Mouse (Mus musculus) midbrain, embryonic 16.5 days (tissue): ENCODE results near the gene Hist2h3c1. TPM values are rescaled to one million over a fixed set of nuclear protein-coding genes. Genes with fewer than 3 reads are reported as not detected.
"Not testable (repeated sequence)": the region's sequence is repeated elsewhere in the genome, so short reads cannot be mapped to it uniquely, and the experiment has no call there.

Source experiments
- ATAC-seq: fragments of 200-750 bp; cut with Nextera tagmentation; 2 replicates; pipeline ENCODE4 v1.8.0; 2017; ENCODE audit warnings: moderate TSS enrichment
- H3K27ac ChIP-seq: fragments of 300-500 bp; sonication (generic); 2 replicates; pipeline ENCODE4 v1.5.1; 2014; ENCODE audit warnings: mild to moderate bottlenecking, low read length, mixed read lengths
- H3K27me3 ChIP-seq: fragments of 300-500 bp; sonication (generic); 2 replicates; pipeline ENCODE4 v1.6.1; 2014; ENCODE audit warnings: low read depth, low read length, mixed read lengths; ENCODE audit not compliant: control insufficient read depth, insufficient read depth
- H3K36me3 ChIP-seq: fragments of 300-500 bp; sonication (generic); 2 replicates; pipeline ENCODE4 v1.6.1; 2014; ENCODE audit warnings: mild to moderate bottlenecking, low read length, moderate library complexity, mixed read lengths; ENCODE audit not compliant: control insufficient read depth, insufficient read depth
- H3K4me1 ChIP-seq: fragments of 300-500 bp; sonication (generic); 2 replicates; pipeline ENCODE4 v1.6.1; 2014; ENCODE audit warnings: mild to moderate bottlenecking, low read length, mixed read lengths; ENCODE audit not compliant: control insufficient read depth, insufficient read depth
- H3K4me2 ChIP-seq: fragments of 300-500 bp; sonication (generic); 2 replicates; pipeline ENCODE4 v1.6.1; 2014; ENCODE audit warnings: mild to moderate bottlenecking, low read length, mixed read lengths
- H3K4me3 ChIP-seq: fragments of 300-500 bp; sonication (generic); 2 replicates; pipeline ENCODE4 v1.5.1; 2014; ENCODE audit warnings: low read depth, mild to moderate bottlenecking, low read length, moderate library complexity, mixed read lengths
- H3K9ac ChIP-seq: fragments of 300-500 bp; sonication (generic); 2 replicates; pipeline ENCODE4 v1.6.1; 2014; ENCODE audit warnings: low read depth, low read length, mixed read lengths
- H3K9me3 ChIP-seq: fragments of 300-500 bp; sonication (generic); replicated peaks from 2 replicates; pipeline ENCODE4 v1.6.1; 2014; ENCODE audit warnings: mild to moderate bottlenecking, low read length, mixed read lengths; ENCODE audit not compliant: control insufficient read depth, poor library complexity, severe bottlenecking
- WGBS: fragments of 180-500 bp; shearing (Covaris S2); extraction: QIAGEN DNeasy Blood & Tissue Kit; methylation state at CpG from one replicate; pipeline ENCODE4 v1.1.7; 2014; 5-methylcytosine and 5-hydroxymethylcytosine counted together
- polyA plus RNA-seq: library from polyadenylated mRNA; unstranded; fragments of >200 nt; fragmentation: Nextera tagmentation; extraction: Ambion mirVana; gene quantifications from 2 replicates; pipeline ENCODE4 v1.2.1, GENCODE M21; 2015

The Hist2h3c1 gene
- 0.39 TPM in 1 of 2 replicates, not detected in the other for polyA plus RNA-seq

DNA sequence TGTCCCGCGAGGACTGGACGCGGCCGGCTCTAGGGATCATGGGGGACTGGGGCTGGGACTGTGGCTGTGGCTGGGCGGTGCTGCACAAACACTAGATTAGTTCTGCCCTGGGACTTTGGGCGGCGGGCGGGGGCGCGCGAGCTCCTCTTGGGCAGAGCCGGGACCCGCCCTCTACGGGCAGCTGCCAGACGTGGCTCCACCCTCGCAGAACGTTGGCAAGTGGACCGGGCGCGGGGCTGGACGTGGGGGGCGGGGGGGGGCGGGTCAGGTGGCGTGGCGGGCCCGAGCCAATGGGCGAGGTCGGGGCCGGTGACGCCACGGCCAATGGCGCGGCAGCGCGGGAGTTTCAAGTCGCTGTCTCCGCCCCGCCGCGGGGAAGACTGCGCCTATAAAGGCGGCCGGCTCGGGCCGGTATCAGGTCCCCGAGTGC, at the start of gene Hist2h3c1:
TSS of gene Hist2h3c1 (plus strand) at position 259 of the 430 bp plus-strand sequence.
- H3K9ac ChIP-seq, H3K9me3 ChIP-seq, H3K27me3 ChIP-seq, H3K36me3 ChIP-seq: not testable (repeated sequence)
- peak within 1 kb of the TSS; percentile 31 for H3K4me3 ChIP-seq
- no CpG with 5 or more reads among the region's 47 CpGs for WGBS
- H3K27ac ChIP-seq: peak within 1 kb of the TSS; percentile 60; the same call in 1 of the 2 replicates
- H3K4me1 ChIP-seq: peaks cover 13% of the 10 kb centered on the region
- peak; percentile 90 for ATAC-seq
- H3K4me2 ChIP-seq: peak within 1 kb of the TSS; percentile 42

DNA sequence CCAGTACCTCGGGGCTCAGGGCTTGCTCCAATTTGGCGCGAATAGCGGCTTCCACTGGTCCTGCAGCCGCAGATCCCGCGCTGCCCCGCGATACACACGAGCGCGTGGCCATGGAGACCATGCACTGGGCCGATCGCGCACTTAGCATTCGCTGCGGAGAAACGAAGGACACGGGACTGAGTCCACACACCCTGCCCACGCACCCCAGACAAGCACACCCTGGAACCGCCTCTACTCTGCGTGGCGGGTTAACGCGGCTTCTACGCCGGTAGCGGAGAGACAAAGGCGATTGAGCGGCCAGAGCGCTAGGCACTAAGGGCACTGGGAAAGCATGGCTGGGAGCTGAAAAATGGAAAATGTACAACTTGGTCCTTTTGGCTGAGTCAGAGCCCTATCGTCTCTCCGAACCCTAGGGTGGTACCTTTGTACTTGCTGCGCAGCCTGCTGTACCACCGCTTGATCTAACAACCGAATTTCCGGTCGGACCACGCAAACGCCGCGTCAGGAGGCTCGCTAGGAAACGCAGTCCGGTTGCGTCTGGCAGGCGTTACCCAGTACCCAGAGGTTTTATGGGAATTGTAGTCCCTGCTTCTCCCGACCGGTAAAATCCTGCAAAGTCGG, 49.2 kb upstream of the Hist2h3c1 start:
- H3K27me3 ChIP-seq: no peaks in the 10 kb centered on the region
- peaks cover 12% of the 10 kb centered on the region for H3K4me1 ChIP-seq
- H3K36me3 ChIP-seq: peaks cover 17% of the 10 kb centered on the region
- no peaks in the 10 kb centered on the region for H3K9me3 ChIP-seq
- peak overlapping the region; percentile 98 for H3K27ac ChIP-seq
- ATAC-seq: peak; percentile 95
- peak overlapping the region; percentile 96 for H3K4me2 ChIP-seq
- peak overlapping the region; percentile 92 for H3K9ac ChIP-seq
- H3K4me3 ChIP-seq: peak overlapping the region; percentile 79
- under 1% methylated on average over 50 of the region's 50 CpGs for WGBS

DNA sequence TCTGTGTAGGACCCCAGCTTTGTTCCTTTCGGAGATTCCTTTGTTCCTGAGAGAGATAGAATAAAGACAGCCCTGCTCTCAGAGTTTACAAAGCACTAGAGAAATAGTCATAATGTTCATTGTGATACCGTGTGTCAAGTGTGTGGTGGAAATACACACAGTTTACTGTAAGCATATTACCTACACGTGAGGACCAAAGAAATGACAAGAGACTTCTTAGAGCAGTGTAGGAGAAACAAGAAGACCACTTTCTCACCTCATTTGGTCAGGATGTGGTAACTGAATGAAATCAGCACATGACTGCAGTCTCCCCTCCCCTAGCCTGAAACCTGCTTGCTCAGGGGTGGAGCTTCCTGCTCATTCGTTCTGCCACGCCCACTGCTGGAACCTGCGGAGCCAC, 48.3 kb upstream of the Hist2h3c1 start:
- WGBS: 7% methylated on average over 6 of the region's 6 CpGs

DNA sequence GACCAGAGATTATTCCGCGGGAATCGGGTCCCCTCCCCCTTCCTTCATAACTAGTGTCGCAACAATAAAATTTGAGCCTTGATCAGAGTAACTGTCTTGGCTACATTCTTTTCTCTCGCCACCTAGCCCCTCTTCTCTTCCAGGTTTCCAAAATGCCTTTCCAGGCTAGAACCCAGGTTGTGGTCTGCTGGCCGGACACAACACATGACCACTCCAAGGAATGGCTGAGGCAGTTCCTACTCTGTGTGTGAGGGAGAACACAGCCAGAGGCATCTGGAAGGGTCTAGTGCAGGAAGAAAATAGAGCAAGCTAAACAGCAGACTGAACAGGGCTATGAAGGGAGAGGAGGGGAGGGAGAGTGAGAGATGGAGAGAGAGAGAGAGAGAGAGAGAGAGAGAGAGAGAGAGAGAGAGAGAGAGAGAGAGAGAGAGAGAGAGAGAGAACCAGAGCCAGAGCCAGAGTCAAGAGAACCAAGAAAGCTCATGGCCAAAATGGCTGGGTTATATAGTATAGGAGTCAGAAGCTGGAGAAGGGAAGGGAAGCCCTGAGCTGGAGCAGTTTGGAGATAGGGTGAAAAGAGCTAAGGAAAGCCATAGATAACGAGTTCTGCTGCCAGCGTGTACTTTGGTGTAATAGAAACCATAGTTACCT, 47.8 kb upstream of the Hist2h3c1 start:
- not testable (repeated sequence) for H3K9me3 ChIP-seq, H3K27ac ChIP-seq, H3K4me3 ChIP-seq, ATAC-seq, H3K9ac ChIP-seq, H3K36me3 ChIP-seq, H3K27me3 ChIP-seq
- Histone ChIP-seq H3K4me2 (peak overlapping the region; percentile 96), H3K4me1 (peaks cover 12% of the 10 kb centered on the region)
- WGBS: 32% methylated on average over 6 of the region's 8 CpGs

More for the DNA sequence above, 48.3 kb upstream of the Hist2h3c1 start:
- H3K36me3 ChIP-seq: peaks cover 11% of the 10 kb centered on the region; the same call in 1 of the 2 replicates
- H3K27ac ChIP-seq: peak overlapping the region; percentile 59
- ATAC-seq: peak; percentile 29; the same call in 1 of the 2 replicates
- peak overlapping the region; percentile 96 for H3K4me2 ChIP-seq
- no peaks in the 10 kb centered on the region for H3K27me3 ChIP-seq
- H3K4me1 ChIP-seq: peaks cover 12% of the 10 kb centered on the region
- no peaks in the 10 kb centered on the region for H3K9me3 ChIP-seq
- peak overlapping the region; percentile 79 for H3K4me3 ChIP-seq
- H3K9ac ChIP-seq: peak overlapping the region; percentile 92

DNA sequence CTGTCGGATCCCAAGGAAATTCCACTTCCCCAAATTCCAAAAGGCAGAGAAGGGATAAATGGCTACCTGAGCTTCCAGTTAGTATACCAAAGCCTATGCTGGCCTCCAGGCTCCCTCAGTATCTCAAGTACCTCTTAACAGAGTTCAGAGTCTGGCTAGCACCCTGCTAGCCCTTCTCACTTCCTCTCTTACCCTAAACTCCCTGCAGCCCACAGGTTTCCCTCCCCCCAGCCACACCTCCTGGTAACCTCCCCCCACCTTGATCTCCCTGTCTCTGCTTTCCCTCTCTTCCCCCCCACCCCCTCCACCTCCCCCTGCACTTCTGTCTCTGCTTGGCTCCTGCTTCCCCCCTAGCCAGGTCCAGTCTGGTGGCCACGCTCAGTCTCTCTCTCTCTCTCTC, 46.8 kb upstream of the Hist2h3c1 start:
- WGBS: 70% methylated on average over 2 of the region's 2 CpGs
- ATAC-seq: no peak
- H3K9me3 ChIP-seq: no peaks in the 10 kb centered on the region
- H3K4me1 ChIP-seq: peaks cover 12% of the 10 kb centered on the region
- H3K27me3 ChIP-seq: no peaks in the 10 kb centered on the region
- H3K9ac ChIP-seq: no peak overlapping the region
- H3K4me2 ChIP-seq: no peak overlapping the region
- no peak overlapping the region for H3K27ac ChIP-seq
- no peak overlapping the region for H3K4me3 ChIP-seq
- no peaks in the 10 kb centered on the region for H3K36me3 ChIP-seq

DNA sequence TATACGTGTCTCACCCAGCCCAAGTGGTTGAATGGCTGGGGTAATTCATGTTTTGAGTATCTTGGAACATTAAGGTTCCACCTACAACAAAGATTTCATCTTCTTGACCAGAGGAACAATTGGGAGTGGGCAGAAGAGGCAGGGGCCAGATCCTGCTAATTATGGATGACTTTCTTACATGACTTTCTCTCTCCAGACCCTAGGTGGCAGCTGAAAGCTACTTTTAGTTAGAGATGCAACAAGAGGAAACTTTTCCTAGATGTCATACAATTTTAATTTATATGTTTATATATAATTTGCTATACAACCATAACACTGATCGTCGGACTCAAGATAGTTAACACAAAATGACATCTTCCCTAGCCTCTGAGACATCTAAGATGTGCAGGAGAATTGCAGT, 38.7 kb upstream of the Hist2h3c1 start:
- Histone ChIP-seq H3K4me1 (no peaks in the 10 kb centered on the region), H3K4me3 (no peak overlapping the region), H3K9ac (no peak overlapping the region), H3K27me3 (no peaks in the 10 kb centered on the region), H3K36me3 (no peaks in the 10 kb centered on the region), H3K27ac (no peak overlapping the region), H3K9me3 (no peaks in the 10 kb centered on the region), H3K4me2 (no peak overlapping the region)
- WGBS: 89% methylated on average over 3 of the region's 3 CpGs
- ATAC-seq: no peak

DNA sequence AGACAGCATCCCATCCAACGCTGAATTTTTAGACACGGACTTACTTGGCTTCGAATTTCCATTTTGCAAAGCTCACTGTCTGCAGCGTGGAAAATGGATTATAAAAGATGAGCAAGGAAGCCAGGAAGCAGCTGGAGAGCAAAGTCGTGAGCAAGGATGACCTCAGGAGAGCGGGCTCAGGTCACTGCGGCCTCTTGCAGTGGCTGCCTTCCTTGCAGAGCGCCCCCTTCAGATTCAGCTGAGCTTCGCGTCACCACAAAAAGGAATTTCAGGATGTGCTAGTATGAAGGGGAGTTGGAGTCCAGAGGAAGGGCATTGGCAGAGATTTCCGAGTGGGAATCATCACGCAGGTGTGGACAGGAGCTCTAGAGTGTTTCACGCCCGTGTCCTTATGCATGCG, 37.2 kb upstream of the Hist2h3c1 start:
- H3K4me1 ChIP-seq: no peaks in the 10 kb centered on the region
- no peak overlapping the region for H3K4me2 ChIP-seq
- H3K27me3 ChIP-seq: no peaks in the 10 kb centered on the region
- H3K36me3 ChIP-seq: no peaks in the 10 kb centered on the region
- WGBS: 21% methylated on average over 15 of the region's 15 CpGs
- H3K9me3 ChIP-seq: no peaks in the 10 kb centered on the region
- H3K9ac ChIP-seq: no peak overlapping the region; the same call in 1 of the 2 replicates
- no peak for ATAC-seq
- H3K27ac ChIP-seq: no peak overlapping the region
- H3K4me3 ChIP-seq: no peak overlapping the region

DNA sequence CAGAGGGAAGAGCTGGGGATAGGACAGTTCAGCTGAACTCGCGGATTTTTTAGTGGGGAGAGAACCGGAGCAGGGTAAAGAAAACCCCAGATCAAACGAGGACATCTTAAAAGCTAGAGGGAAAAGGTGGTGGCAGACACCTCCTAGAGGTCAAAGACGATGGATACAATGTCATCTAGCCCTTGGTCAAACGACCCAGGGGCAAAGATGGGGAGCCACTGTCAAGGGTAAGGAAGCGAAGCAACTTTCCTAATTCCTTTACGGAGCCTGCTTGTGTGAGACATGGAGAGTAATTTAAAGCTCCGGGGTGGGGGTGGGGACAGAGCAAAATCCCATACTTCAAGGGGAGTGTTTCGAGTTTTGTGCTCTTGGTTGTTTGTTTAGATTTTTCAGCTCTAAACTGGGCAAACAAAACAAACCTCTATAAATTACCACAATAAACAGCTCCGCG, 27.3 kb upstream of the Hist2h3c1 start:
- ATAC-seq: peak; percentile 52
- 0% methylated on average over 12 of the region's 12 CpGs for WGBS
- Histone ChIP-seq H3K4me2 (peak overlapping the region; percentile 65), H3K4me1 (peaks cover 24% of the 10 kb centered on the region), H3K27ac (peak overlapping the region; percentile 98), H3K9ac (peak overlapping the region; percentile 61), H3K4me3 (peak overlapping the region; percentile 67), H3K27me3 (no peaks in the 10 kb centered on the region; the same call in 1 of the 2 replicates), H3K36me3 (no peaks in the 10 kb centered on the region), H3K9me3 (no peaks in the 10 kb centered on the region)

DNA sequence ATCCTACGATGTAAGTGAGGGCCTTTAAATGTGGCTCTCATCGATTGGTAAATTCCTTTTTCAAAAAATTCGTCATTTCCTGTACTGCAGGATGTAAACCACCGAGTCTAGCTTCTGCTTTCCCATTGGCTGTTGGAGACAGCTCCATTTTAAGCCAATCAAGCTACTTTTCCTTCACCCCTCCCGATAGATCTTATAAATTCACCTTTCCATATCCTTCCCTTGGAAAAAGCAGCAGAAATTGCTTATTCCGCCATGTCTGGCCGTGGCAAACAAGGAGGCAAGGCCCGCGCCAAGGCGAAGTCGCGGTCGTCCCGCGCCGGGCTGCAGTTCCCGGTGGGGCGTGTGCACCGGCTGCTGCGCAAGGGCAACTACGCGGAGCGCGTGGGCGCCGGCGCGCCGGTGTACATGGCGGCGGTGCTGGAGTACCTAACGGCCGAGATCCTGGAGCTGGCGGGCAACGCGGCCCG, 26.8 kb upstream of the Hist2h3c1 start, which contains the start of the genes Bola1 and Hist2h2ab:
TSS of gene Bola1 (minus strand) at position 49 of the 470 bp plus-strand sequence.
TSS of gene Hist2h2ab (plus strand) at position 205 of the 470 bp plus-strand sequence.
- Histone ChIP-seq H3K4me1 (peaks cover 25% of the 10 kb centered on the region), H3K9me3 (no peaks in the 10 kb centered on the region), H3K36me3 (no peaks in the 10 kb centered on the region), H3K27me3 (no peaks in the 10 kb centered on the region; the same call in 1 of the 2 replicates), H3K4me3 (peak within 1 kb of the TSS; percentile 67), H3K9ac (peak within 1 kb of the TSS; percentile 78), H3K4me2 (peak within 1 kb of the TSS; percentile 65), H3K27ac (peak within 1 kb of the TSS; percentile 98)
- WGBS: under 1% methylated on average over 37 of the region's 37 CpGs
- ATAC-seq: peak; percentile 94
